Mouse (Mus musculus): ENCODE data around the gene Dtnb.

GRCm38 (mm10) chr12:3602786-3603185 lies 30.6 kb downstream of the Dtnb start:
- TF ChIP-seq CTCF (IDR thresholded peaks at IDR 0.05; ENCODE audit: low read depth, low read length) (no peak), POLR2A (IDR thresholded peaks at IDR 0.05; ENCODE audit: extremely low read depth, insufficient read depth, low read length) (no peak)

All from liver, adult 2 months (tissue).